10 mouse cellular contexts compared by ENCODE assay signal in the genomic region with DNA sequence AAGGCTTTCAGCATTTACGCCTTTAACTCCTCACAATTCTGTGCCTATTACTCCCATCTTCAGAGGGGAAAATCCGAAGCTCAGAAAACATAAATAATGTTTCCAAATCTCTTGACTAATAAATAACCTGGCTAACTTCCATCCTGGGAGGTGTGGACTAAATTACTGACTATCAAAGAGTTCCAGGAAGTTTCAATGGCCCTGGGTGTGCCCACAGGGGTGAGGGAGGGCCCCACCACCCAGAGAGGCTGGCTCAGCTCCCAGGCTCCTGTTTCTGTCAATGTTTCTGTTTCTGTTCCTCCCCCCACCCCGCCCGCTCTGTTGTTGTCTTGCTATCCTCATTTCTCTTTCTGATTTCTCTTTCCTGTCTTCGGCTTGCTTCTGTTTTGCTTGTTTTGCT.
A peak's percentile ranks its signal among the peaks of the same experiment; 100 is the strongest.
DNase-seq lines count a peak whose midpoint lies in the region; ATAC-seq and TF ChIP-seq lines count a peak whose summit lies in the region.
"Had no signal": no experiment of that assay in that cellular context is flagged by ENCODE, and none has a peak within 500 bp of the region (broad histone marks: within the 10 kb centered on the region; RNA-seq: fewer than 3 reads in every experiment).

No protein-coding gene starts in this region.

- no peaks in the 10 kb centered on the region for H3K9me3 ChIP-seq in intestine, postnatal 0 days (ENCODE audit: control insufficient read depth)
- H3K9me3 ChIP-seq: hindbrain, embryonic 15.5 days; neural tube, embryonic 13.5 days had no signal

- TF ChIP-seq CTCF in spleen, adult 2 months (IDR thresholded peaks at IDR 0.05; ENCODE audit: extremely low read depth, insufficient read depth, insufficient read length, insufficient replicate concordance) = no peak
- no peak for TF ChIP-seq CTCF in gastrocnemius, adult 2 months (IDR thresholded peaks at IDR 0.05)
- no peak for TF ChIP-seq CTCF in intestine, postnatal 0 days (IDR thresholded peaks at IDR 0.05; ENCODE audit: low read depth)

- H3K4me1 ChIP-seq in spleen, adult 2 months (ENCODE audit: control insufficient read depth, insufficient read depth, insufficient read length) = peaks cover 11% of the 10 kb centered on the region
- peaks cover 34% of the 10 kb centered on the region for H3K4me1 ChIP-seq in intestine, postnatal 0 days (replicated peaks; ENCODE audit: control insufficient read depth, insufficient read depth, low read length)

- H3K9ac ChIP-seq in intestine, postnatal 0 days (ENCODE audit: low read depth, low read length) = no peak overlapping the region
- H3K9ac ChIP-seq: hindbrain, embryonic 15.5 days; neural tube, embryonic 13.5 days had no signal

- peak overlapping the region; percentile 3; the same call in 1 of the 2 replicates for H3K27ac ChIP-seq in spleen, adult 2 months (ENCODE audit: insufficient read depth, low read length)
- peak overlapping the region; percentile 54 for H3K27ac ChIP-seq in gastrocnemius, adult 2 months
- peak overlapping the region; percentile 88 for H3K27ac ChIP-seq in intestine, postnatal 0 days (ENCODE audit: low read depth, low read length)
- H3K27ac ChIP-seq: hindbrain, embryonic 15.5 days had no signal

- H3K4me3 ChIP-seq in spleen, adult 2 months (ENCODE audit: extremely low read depth, insufficient read depth, insufficient read length) = no peak overlapping the region
- H3K4me3 ChIP-seq in gastrocnemius, adult 2 months = no peak overlapping the region
- no peak overlapping the region for H3K4me3 ChIP-seq in intestine, postnatal 0 days (ENCODE audit: low read depth, low read length)
- H3K4me3 ChIP-seq: hindbrain, embryonic 15.5 days; neural tube, embryonic 13.5 days had no signal

- ATAC-seq in intestine, postnatal 0 days = peak; percentile 84
- ATAC-seq in megakaryocyte-erythroid progenitor cell, adult 5-6 weeks (replicated peaks; ENCODE audit: low FRiP score, low TSS enrichment, poor library complexity, severe bottlenecking) = peak; percentile 65; the same call in 1 of the 2 replicates

- 48% methylated on average over 5 of the region's 5 CpGs for WGBS in spleen, adult 2 months
- 10% methylated on average over 5 of the region's 5 CpGs for WGBS in intestine, postnatal 0 days

- no peak for TF ChIP-seq POLR2A in spleen, adult 2 months (IDR thresholded peaks at IDR 0.05; ENCODE audit: low read depth, low read length)

- no peaks in the 10 kb centered on the region for H3K27me3 ChIP-seq in spleen, adult 2 months (ENCODE audit: control insufficient read depth, insufficient read depth, low read length)
- H3K27me3 ChIP-seq in intestine, postnatal 0 days (replicated peaks; ENCODE audit: control insufficient read depth, insufficient read depth, low read length) = no peaks in the 10 kb centered on the region
- H3K27me3 ChIP-seq: hindbrain, embryonic 15.5 days; neural tube, embryonic 13.5 days had no signal

- intact Hi-C loops in gastrocnemius, adult 2 months (cut with DNase I) = no loop called here

- DNase-seq in spleen, adult 2 months (ENCODE audit: low read depth in 1 of 2, low spot score in 2 of 2) = peak; percentile 12 to 21
- no peak for DNase-seq in spleen, adult 12 weeks (ENCODE audit: low spot score)
- peak; percentile 61 for DNase-seq in gastrocnemius, adult 2 months
- DNase-seq in left cerebral cortex, adult 11 months (ENCODE audit: low spot score) = no peak
- DNase-seq in embryo, embryonic 9.5 days (ENCODE audit: extremely low spot score) = no peak
- DNase-seq in layer of hippocampus, adult 18-20 months (ENCODE audit: low spot score in 2 of 2) = no peak

- peak overlapping the region; percentile 24 for H3K4me2 ChIP-seq in intestine, postnatal 0 days (replicated peaks; ENCODE audit: low read depth)
- H3K4me2 ChIP-seq: hindbrain, embryonic 15.5 days had no signal

- no peaks in the 10 kb centered on the region for H3K36me3 ChIP-seq in spleen, adult 2 months (ENCODE audit: control insufficient read depth, insufficient read depth, low read length)
- H3K36me3 ChIP-seq in intestine, postnatal 0 days (ENCODE audit: control insufficient read depth, insufficient read depth) = no peaks in the 10 kb centered on the region
- H3K36me3 ChIP-seq: hindbrain, embryonic 15.5 days; neural tube, embryonic 13.5 days had no signal

Comparison
In these comparisons a context has a peak if more than half of its experiments do, and no peak if none do; other contexts are left out.
1. DNase-seq: peak in spleen, adult 2 months (2 of 2) and gastrocnemius, adult 2 months (single experiment); none in spleen, adult 12 weeks (single experiment), left cerebral cortex, adult 11 months (single experiment), embryo, embryonic 9.5 days (single experiment) and layer of hippocampus, adult 18-20 months (0 of 2).
2. H3K27ac ChIP-seq: peak in every context shown above with its lines; median percentile 88 in intestine, postnatal 0 days; 54 in gastrocnemius, adult 2 months; 3 in spleen, adult 2 months.